Mouse (Mus musculus): ENCODE data around the gene Gxylt2. TPM values are rescaled to one million over a fixed set of nuclear protein-coding genes. Genes with fewer than 3 reads are reported as not detected.
A peak's percentile ranks its signal among the peaks of the same experiment; 100 is the strongest.

Gene Gxylt2
- polyA plus RNA-seq, 1 experiment from 2014 or later: 5.0 TPM

- H3K27me3 ChIP-seq: no peaks in the 10 kb centered on the region
- no peak overlapping the region for H3K4me3 ChIP-seq
- no peaks in the 10 kb centered on the region for H3K9me3 ChIP-seq (replicated peaks)
- H3K36me3 ChIP-seq: no peaks in the 10 kb centered on the region
- no peak overlapping the region for H3K27ac ChIP-seq
- no peak for ATAC-seq (replicated peaks; ENCODE audit: insufficient number of reproducible peaks, insufficient read depth, low FRiP score, low read depth)
- no peaks in the 10 kb centered on the region for H3K4me1 ChIP-seq (replicated peaks)
- H3K9ac ChIP-seq: no peak overlapping the region
- WGBS: 74% methylated on average over 15 of the region's 15 CpGs
- H3K4me2 ChIP-seq: no peak overlapping the region
Measured at GRCm38 (mm10) chr6:100775923-100776505, 71.5 kb downstream of the Gxylt2 start.

- no peak overlapping the region for H3K27ac ChIP-seq
- no peaks in the 10 kb centered on the region for H3K4me1 ChIP-seq (replicated peaks)
- H3K4me2 ChIP-seq: no peak overlapping the region
- no peak overlapping the region for H3K4me3 ChIP-seq
- H3K36me3 ChIP-seq: no peaks in the 10 kb centered on the region
- ATAC-seq (replicated peaks; ENCODE audit: insufficient number of reproducible peaks, insufficient read depth, low FRiP score, low read depth): no peak
- H3K27me3 ChIP-seq: no peaks in the 10 kb centered on the region
- no peak overlapping the region for H3K9ac ChIP-seq
- 81% methylated on average over 5 of the region's 5 CpGs for WGBS
- H3K9me3 ChIP-seq (replicated peaks): no peaks in the 10 kb centered on the region
Measured at GRCm38 (mm10) chr6:100778595-100778994, 74.1 kb downstream of the Gxylt2 start.

- Histone ChIP-seq H3K4me3 (no peak overlapping the region), H3K4me1 (replicated peaks) (no peaks in the 10 kb centered on the region), H3K4me2 (no peak overlapping the region), H3K9me3 (replicated peaks) (no peaks in the 10 kb centered on the region), H3K27me3 (no peaks in the 10 kb centered on the region), H3K27ac (no peak overlapping the region), H3K36me3 (no peaks in the 10 kb centered on the region), H3K9ac (no peak overlapping the region)
- 23% methylated on average over 4 of the region's 4 CpGs for WGBS
- no peak for ATAC-seq (replicated peaks; ENCODE audit: insufficient number of reproducible peaks, insufficient read depth, low FRiP score, low read depth)
Measured at GRCm38 (mm10) chr6:100780421-100780820, 75.9 kb downstream of the Gxylt2 start.

GRCm38 (mm10) chr6:100781644-100782043 is 77.1 kb downstream of the Gxylt2 start:
- Histone ChIP-seq H3K27me3 (no peaks in the 10 kb centered on the region), H3K4me2 (no peak overlapping the region), H3K27ac (no peak overlapping the region), H3K4me1 (replicated peaks) (no peaks in the 10 kb centered on the region), H3K9ac (no peak overlapping the region), H3K36me3 (no peaks in the 10 kb centered on the region), H3K4me3 (no peak overlapping the region), H3K9me3 (replicated peaks) (no peaks in the 10 kb centered on the region)
- 80% methylated on average over 6 of the region's 6 CpGs for WGBS
- ATAC-seq (replicated peaks; ENCODE audit: insufficient number of reproducible peaks, insufficient read depth, low FRiP score, low read depth): no peak

GRCm38 (mm10) chr6:100787726-100788125 is 83.2 kb downstream of the Gxylt2 start:
- 95% methylated on average over 1 of the region's 1 CpGs for WGBS
- H3K4me3 ChIP-seq: no peak overlapping the region
- H3K36me3 ChIP-seq: no peaks in the 10 kb centered on the region

GRCm38 (mm10) chr6:100789161-100789560 is 84.6 kb downstream of the Gxylt2 start:
- ATAC-seq (replicated peaks; ENCODE audit: insufficient number of reproducible peaks, insufficient read depth, low FRiP score, low read depth): no peak
- Histone ChIP-seq H3K4me2 (no peak overlapping the region), H3K9ac (no peak overlapping the region), H3K27me3 (no peaks in the 10 kb centered on the region), H3K27ac (no peak overlapping the region), H3K9me3 (replicated peaks) (no peaks in the 10 kb centered on the region), H3K36me3 (no peaks in the 10 kb centered on the region), H3K4me1 (replicated peaks) (no peaks in the 10 kb centered on the region), H3K4me3 (no peak overlapping the region)
- WGBS: 90% methylated on average over 1 of the region's 1 CpGs

More at GRCm38 (mm10) chr6:100787726-100788125, 83.2 kb downstream of the Gxylt2 start:
- Histone ChIP-seq H3K9me3 (replicated peaks) (no peaks in the 10 kb centered on the region), H3K27me3 (no peaks in the 10 kb centered on the region), H3K4me2 (no peak overlapping the region), H3K9ac (no peak overlapping the region), H3K27ac (no peak overlapping the region), H3K4me1 (replicated peaks) (no peaks in the 10 kb centered on the region)
- ATAC-seq (replicated peaks; ENCODE audit: insufficient number of reproducible peaks, insufficient read depth, low FRiP score, low read depth): no peak

- Histone ChIP-seq H3K9me3 (replicated peaks) (no peaks in the 10 kb centered on the region), H3K4me1 (replicated peaks) (no peaks in the 10 kb centered on the region), H3K36me3 (no peaks in the 10 kb centered on the region), H3K4me2 (no peak overlapping the region), H3K27me3 (no peaks in the 10 kb centered on the region), H3K4me3 (no peak overlapping the region), H3K27ac (no peak overlapping the region), H3K9ac (no peak overlapping the region)
- 58% methylated on average over 3 of the region's 3 CpGs for WGBS
- no peak for ATAC-seq (replicated peaks; ENCODE audit: insufficient number of reproducible peaks, insufficient read depth, low FRiP score, low read depth)
Measured at GRCm38 (mm10) chr6:100792055-100792659, 87.6 kb downstream of the Gxylt2 start.

GRCm38 (mm10) chr6:100792973-100793769 is 88.6 kb downstream of the Gxylt2 start:
- 0 out of 2 replicates have a peak, but pooled peaks have one; percentile 22 for ATAC-seq (replicated peaks; ENCODE audit: insufficient number of reproducible peaks, insufficient read depth, low FRiP score, low read depth)
- H3K4me2 ChIP-seq: no peak overlapping the region

GRCm38 (mm10) chr6:100795797-100796196 is 91.3 kb downstream of the Gxylt2 start:
- Histone ChIP-seq H3K4me2 (no peak overlapping the region), H3K9me3 (replicated peaks) (no peaks in the 10 kb centered on the region), H3K4me1 (replicated peaks) (no peaks in the 10 kb centered on the region), H3K27ac (no peak overlapping the region), H3K9ac (no peak overlapping the region), H3K36me3 (no peaks in the 10 kb centered on the region), H3K4me3 (no peak overlapping the region), H3K27me3 (no peaks in the 10 kb centered on the region)
- WGBS: 39% methylated on average over 6 of the region's 6 CpGs
- ATAC-seq (replicated peaks; ENCODE audit: insufficient number of reproducible peaks, insufficient read depth, low FRiP score, low read depth): no peak

More at GRCm38 (mm10) chr6:100792973-100793769, 88.6 kb downstream of the Gxylt2 start:
- Histone ChIP-seq H3K9ac (no peak overlapping the region), H3K36me3 (no peaks in the 10 kb centered on the region), H3K4me1 (replicated peaks) (no peaks in the 10 kb centered on the region), H3K27ac (no peak overlapping the region), H3K4me3 (no peak overlapping the region), H3K9me3 (replicated peaks) (no peaks in the 10 kb centered on the region), H3K27me3 (no peaks in the 10 kb centered on the region)
- WGBS: 66% methylated on average over 14 of the region's 14 CpGs

- Histone ChIP-seq H3K4me1 (replicated peaks) (no peaks in the 10 kb centered on the region), H3K27me3 (no peaks in the 10 kb centered on the region), H3K4me3 (no peak overlapping the region), H3K9me3 (replicated peaks) (no peaks in the 10 kb centered on the region), H3K9ac (no peak overlapping the region), H3K27ac (no peak overlapping the region), H3K4me2 (no peak overlapping the region), H3K36me3 (no peaks in the 10 kb centered on the region)
- WGBS: 82% methylated on average over 6 of the region's 6 CpGs
- no peak for ATAC-seq (replicated peaks; ENCODE audit: insufficient number of reproducible peaks, insufficient read depth, low FRiP score, low read depth)
Measured at GRCm38 (mm10) chr6:100799290-100799689, 94.8 kb downstream of the Gxylt2 start.

GRCm38 (mm10) chr6:100799766-100800165 is 95.2 kb downstream of the Gxylt2 start:
- WGBS: 88% methylated on average over 4 of the region's 4 CpGs
- Histone ChIP-seq H3K27me3 (no peaks in the 10 kb centered on the region), H3K4me2 (no peak overlapping the region), H3K27ac (no peak overlapping the region), H3K9ac (no peak overlapping the region), H3K4me3 (no peak overlapping the region), H3K36me3 (no peaks in the 10 kb centered on the region), H3K9me3 (replicated peaks) (no peaks in the 10 kb centered on the region), H3K4me1 (replicated peaks) (no peaks in the 10 kb centered on the region)
- ATAC-seq (replicated peaks; ENCODE audit: insufficient number of reproducible peaks, insufficient read depth, low FRiP score, low read depth): no peak
